Mouse (Mus musculus): ENCODE measurements around the gene Popdc3. TPM values are rescaled to one million over a fixed set of nuclear protein-coding genes. Genes with fewer than 3 reads are reported as not detected.
A peak's percentile ranks its signal among the peaks of the same experiment; 100 is the strongest.
"Not testable (repeated sequence)": the region's sequence is repeated elsewhere in the genome, so short reads cannot be mapped to it uniquely, and the experiment has no call there.

The Popdc3 gene
- polyA plus RNA-seq, 1 experiment from 2014 or later: 1.9 TPM

DNA sequence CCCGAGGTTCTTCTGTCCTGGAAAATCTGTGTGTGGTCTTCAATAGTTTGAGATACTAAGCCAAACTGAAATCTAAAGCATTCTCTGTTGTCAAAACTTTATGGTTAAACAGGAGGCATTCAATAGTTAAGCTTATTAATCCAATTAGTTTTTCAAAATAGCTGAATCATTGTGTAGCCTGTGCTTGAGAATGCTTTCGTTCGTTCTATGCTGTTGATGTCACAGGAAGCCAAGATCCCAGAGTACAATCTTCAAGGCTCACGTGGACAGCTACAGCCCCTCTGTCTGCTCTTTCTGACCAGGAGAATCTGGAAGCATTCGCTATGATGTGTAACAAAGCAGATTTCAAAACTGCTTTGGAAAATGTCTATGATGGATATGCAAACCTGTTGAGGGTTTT lies 112.7 kb downstream of the Popdc3 start:
- no peaks in the 10 kb centered on the region for H3K36me3 ChIP-seq (ENCODE audit: control insufficient read depth, insufficient read depth, low read length)
- no peak overlapping the region for H3K27ac ChIP-seq (ENCODE audit: low read depth, low read length)
- peaks cover 7% of the 10 kb centered on the region for H3K27me3 ChIP-seq (ENCODE audit: control insufficient read depth, insufficient read depth, low read length)
- H3K9me3 ChIP-seq (ENCODE audit: control insufficient read depth, low read length): no peaks in the 10 kb centered on the region
- peaks cover 3% of the 10 kb centered on the region; the same call in 1 of the 2 replicates for H3K4me1 ChIP-seq (ENCODE audit: control insufficient read depth, insufficient read depth, low read length)
- no peak overlapping the region for H3K9ac ChIP-seq (replicated peaks; ENCODE audit: low read depth, low read length)
- 73% methylated on average over 5 of the region's 5 CpGs for WGBS
- H3K4me2 ChIP-seq (ENCODE audit: low read depth, low read length): no peak overlapping the region
- H3K4me3 ChIP-seq (ENCODE audit: low read depth, low read length): no peak overlapping the region
- ATAC-seq (ENCODE audit: low read depth): no peak

DNA sequence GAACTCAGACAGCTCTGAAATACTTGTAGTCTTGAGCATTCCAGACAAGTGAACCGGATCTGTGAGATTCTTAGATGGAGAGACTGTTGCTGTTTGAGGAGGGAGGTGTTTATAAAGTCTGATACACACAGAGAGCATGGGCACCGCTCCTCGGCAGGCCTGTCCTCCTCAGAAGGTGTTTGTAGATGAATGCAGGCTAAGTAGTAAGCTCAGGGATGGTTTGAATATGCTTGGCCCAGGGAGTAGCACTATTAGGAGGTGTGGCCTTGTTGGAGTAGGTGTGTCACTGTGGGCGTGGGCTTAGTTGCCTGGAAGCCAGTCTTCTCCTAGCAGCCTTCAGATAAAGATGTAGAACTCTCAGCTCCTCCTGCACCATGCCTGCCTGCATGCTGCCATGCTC lies 114.3 kb downstream of the Popdc3 start:
- not testable (repeated sequence) for H3K9ac ChIP-seq (replicated peaks; ENCODE audit: low read depth, low read length); H3K4me2 ChIP-seq (ENCODE audit: low read depth, low read length); H3K36me3 ChIP-seq (ENCODE audit: control insufficient read depth, insufficient read depth, low read length); H3K4me3 ChIP-seq (ENCODE audit: low read depth, low read length); H3K9me3 ChIP-seq (ENCODE audit: control insufficient read depth, low read length); H3K27ac ChIP-seq (ENCODE audit: low read depth, low read length); ATAC-seq (ENCODE audit: low read depth); H3K4me1 ChIP-seq (ENCODE audit: control insufficient read depth, insufficient read depth, low read length); H3K27me3 ChIP-seq (ENCODE audit: control insufficient read depth, insufficient read depth, low read length)
- WGBS: 73% methylated on average over 4 of the region's 4 CpGs

DNA sequence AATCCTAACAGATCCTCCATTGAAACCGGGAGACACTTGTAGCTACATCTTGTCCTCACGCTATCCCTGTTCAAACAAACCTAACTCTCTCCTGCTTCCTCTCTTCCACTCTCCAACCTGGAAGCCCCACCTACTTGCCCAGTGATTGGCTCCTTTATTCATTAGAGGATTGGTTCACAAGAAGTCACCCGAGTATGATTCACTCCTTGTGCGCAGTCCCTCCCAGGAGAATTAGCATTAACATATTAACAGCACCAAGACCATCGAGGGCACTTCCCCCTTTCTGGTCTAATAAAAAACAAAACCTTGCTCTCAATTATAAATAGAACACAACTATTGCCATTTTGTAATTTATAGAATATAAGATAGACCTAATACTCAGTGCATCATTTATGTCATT lies 117.2 kb downstream of the Popdc3 start:
- Histone ChIP-seq H3K4me3 (ENCODE audit: low read depth, low read length) (no peak overlapping the region), H3K9me3 (ENCODE audit: control insufficient read depth, low read length) (no peaks in the 10 kb centered on the region), H3K9ac (replicated peaks; ENCODE audit: low read depth, low read length) (no peak overlapping the region), H3K4me1 (ENCODE audit: control insufficient read depth, insufficient read depth, low read length) (no peaks in the 10 kb centered on the region), H3K4me2 (ENCODE audit: low read depth, low read length) (no peak overlapping the region), H3K27ac (ENCODE audit: low read depth, low read length) (no peak overlapping the region), H3K36me3 (ENCODE audit: control insufficient read depth, insufficient read depth, low read length) (no peaks in the 10 kb centered on the region), H3K27me3 (ENCODE audit: control insufficient read depth, insufficient read depth, low read length) (no peaks in the 10 kb centered on the region; the same call in 1 of the 2 replicates)
- 75% methylated on average over 5 of the region's 5 CpGs for WGBS
- no peak for ATAC-seq (ENCODE audit: low read depth)

DNA sequence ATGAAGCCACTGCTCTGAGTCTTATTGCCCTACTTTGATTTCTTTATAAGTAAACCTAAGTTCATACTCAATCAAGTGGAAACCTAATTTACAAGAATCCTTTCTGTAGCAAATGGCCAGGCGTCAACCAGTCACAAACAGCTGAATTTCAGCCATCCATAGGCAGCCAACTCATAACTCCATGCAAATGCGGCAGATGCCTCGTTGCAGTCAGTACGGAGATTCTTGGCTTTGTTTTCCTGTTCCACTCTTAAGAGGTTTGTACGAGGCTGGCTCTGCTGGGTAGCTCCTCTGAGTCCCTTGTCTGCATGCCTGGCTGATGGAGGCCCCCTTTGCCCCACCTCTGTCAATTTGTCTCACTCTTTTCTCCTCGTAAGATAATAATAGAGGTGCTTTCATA lies 120.6 kb downstream of the Popdc3 start:
- WGBS: 72% methylated on average over 6 of the region's 6 CpGs
- Histone ChIP-seq H3K4me3 (ENCODE audit: low read depth, low read length) (no peak overlapping the region), H3K4me2 (ENCODE audit: low read depth, low read length) (no peak overlapping the region), H3K36me3 (ENCODE audit: control insufficient read depth, insufficient read depth, low read length) (no peaks in the 10 kb centered on the region), H3K27me3 (ENCODE audit: control insufficient read depth, insufficient read depth, low read length) (no peaks in the 10 kb centered on the region), H3K4me1 (ENCODE audit: control insufficient read depth, insufficient read depth, low read length) (no peaks in the 10 kb centered on the region), H3K9ac (replicated peaks; ENCODE audit: low read depth, low read length) (no peak overlapping the region), H3K9me3 (ENCODE audit: control insufficient read depth, low read length) (no peaks in the 10 kb centered on the region), H3K27ac (ENCODE audit: low read depth, low read length) (no peak overlapping the region)
- ATAC-seq (ENCODE audit: low read depth): no peak

DNA sequence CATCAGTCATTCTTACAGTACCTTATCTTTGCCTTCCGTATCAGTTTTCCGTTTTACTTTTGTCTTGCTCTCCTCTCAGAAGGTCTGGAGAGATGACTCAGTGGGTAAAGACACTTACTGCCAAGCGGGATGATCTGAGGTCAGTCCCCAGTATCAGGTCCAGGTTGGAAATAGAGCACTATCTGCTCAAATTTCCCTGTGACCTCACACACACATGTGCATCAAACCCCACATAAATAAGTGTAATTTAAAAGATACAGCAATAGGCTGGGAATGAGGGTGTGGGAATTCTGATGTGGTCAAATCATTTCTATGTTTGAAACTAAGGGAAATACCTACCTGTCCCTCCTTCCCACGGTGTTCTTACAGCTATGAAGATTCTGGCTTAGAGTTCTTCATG lies 121.6 kb downstream of the Popdc3 start:
- Histone ChIP-seq H3K36me3 (ENCODE audit: control insufficient read depth, insufficient read depth, low read length) (no peaks in the 10 kb centered on the region), H3K27me3 (ENCODE audit: control insufficient read depth, insufficient read depth, low read length) (no peaks in the 10 kb centered on the region), H3K4me1 (ENCODE audit: control insufficient read depth, insufficient read depth, low read length) (no peaks in the 10 kb centered on the region), H3K9ac (replicated peaks; ENCODE audit: low read depth, low read length) (no peak overlapping the region), H3K4me3 (ENCODE audit: low read depth, low read length) (no peak overlapping the region), H3K27ac (ENCODE audit: low read depth, low read length) (no peak overlapping the region), H3K4me2 (ENCODE audit: low read depth, low read length) (no peak overlapping the region), H3K9me3 (ENCODE audit: control insufficient read depth, low read length) (no peaks in the 10 kb centered on the region)
- WGBS: 91% methylated on average over 4 of the region's 4 CpGs
- no peak for ATAC-seq (ENCODE audit: low read depth)

DNA sequence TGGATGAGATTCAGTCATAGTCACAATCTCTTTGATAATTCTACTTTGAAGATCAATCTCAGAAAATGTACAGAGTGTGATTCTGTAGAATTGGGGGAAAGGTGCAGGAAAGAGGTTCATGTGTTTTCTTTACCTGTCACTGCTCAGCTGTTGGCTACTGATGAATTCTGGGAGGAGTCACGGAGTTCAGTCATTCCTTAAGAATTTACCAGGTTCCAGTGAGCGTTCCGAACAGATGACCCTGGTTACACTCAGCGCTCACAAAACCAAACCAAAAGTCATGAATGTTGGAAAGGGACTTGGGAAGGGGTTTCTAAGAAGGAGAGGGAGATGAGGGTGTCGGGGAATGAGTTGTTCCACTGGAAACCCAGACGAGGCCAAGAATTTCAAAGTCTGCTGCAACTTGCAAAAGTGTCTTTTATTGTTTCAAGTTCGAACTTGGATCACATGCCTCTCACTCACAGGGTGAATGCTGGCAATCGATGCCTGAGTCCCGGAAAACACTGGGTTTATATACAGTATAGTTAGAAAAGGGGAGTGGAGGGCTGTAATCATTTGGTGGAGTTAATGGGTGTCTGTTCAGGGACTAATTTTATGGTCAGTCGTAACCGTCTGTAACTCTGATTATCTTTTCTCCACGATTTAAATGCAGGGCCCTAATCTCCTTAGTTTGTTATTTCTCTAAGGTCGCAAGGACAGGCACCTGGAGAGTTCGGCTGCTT lies 125.6 kb downstream of the Popdc3 start:
- 0 out of 2 replicates have a peak, but pooled peaks have one; percentile 21 for ATAC-seq (ENCODE audit: low read depth)
- Histone ChIP-seq H3K4me3 (ENCODE audit: low read depth, low read length) (no peak overlapping the region), H3K27ac (ENCODE audit: low read depth, low read length) (no peak overlapping the region), H3K9me3 (ENCODE audit: control insufficient read depth, low read length) (no peaks in the 10 kb centered on the region), H3K27me3 (ENCODE audit: control insufficient read depth, insufficient read depth, low read length) (no peaks in the 10 kb centered on the region), H3K4me1 (ENCODE audit: control insufficient read depth, insufficient read depth, low read length) (no peaks in the 10 kb centered on the region), H3K4me2 (ENCODE audit: low read depth, low read length) (no peak overlapping the region), H3K9ac (replicated peaks; ENCODE audit: low read depth, low read length) (no peak overlapping the region), H3K36me3 (ENCODE audit: control insufficient read depth, insufficient read depth, low read length) (no peaks in the 10 kb centered on the region)
- WGBS: 33% methylated on average over 14 of the region's 14 CpGs

DNA sequence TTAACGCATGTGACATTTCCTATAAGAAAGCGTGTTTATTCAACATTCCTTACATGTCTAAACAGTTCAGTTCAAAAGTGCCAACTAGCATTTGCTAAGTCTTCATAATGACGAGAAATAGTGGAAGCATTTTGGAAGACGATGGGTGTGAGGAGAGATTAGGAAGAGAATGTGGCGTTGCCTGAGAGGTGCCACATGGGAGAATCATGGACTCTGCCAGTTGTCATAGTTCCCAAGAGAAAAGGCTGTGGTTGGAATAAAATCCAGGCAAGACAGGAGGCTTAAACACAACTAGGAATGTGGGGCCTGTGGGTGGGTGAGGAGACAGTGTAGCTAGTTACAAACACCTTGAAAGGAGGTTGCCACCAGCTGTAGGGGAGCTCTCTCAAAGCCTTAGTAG lies 127.3 kb downstream of the Popdc3 start:
- no peak for ATAC-seq (ENCODE audit: low read depth)
- no peaks in the 10 kb centered on the region for H3K4me1 ChIP-seq (ENCODE audit: control insufficient read depth, insufficient read depth, low read length)

DNA sequence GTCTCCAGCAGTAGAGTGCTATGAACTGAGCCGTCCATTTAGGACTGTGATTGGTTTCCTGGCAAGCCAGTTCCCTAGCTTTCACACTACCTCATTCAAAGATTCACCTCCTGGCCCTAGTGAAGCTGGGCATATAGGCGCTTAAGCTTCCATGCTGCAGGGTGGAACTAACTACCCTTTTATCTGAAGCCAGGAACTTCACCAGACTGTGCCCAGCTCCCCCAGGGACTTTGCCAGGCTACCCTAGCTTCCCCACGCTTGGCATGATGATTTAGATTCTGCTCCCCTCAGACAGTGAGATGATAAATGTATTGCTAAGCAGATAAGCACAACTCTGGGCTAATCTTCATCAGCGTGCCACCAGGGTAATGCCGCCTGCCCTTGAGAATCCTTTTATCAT lies 133.2 kb downstream of the Popdc3 start:
- WGBS: 65% methylated on average over 5 of the region's 5 CpGs
- ATAC-seq (ENCODE audit: low read depth): 0 out of 2 replicates have a peak, but pooled peaks have one; percentile 15

More for the DNA sequence above, 127.3 kb downstream of the Popdc3 start:
- 86% methylated on average over 5 of the region's 5 CpGs for WGBS
- H3K9ac ChIP-seq (replicated peaks; ENCODE audit: low read depth, low read length): no peak overlapping the region
- H3K9me3 ChIP-seq (ENCODE audit: control insufficient read depth, low read length): no peaks in the 10 kb centered on the region
- H3K4me2 ChIP-seq (ENCODE audit: low read depth, low read length): no peak overlapping the region
- no peak overlapping the region for H3K27ac ChIP-seq (ENCODE audit: low read depth, low read length)
- no peaks in the 10 kb centered on the region for H3K27me3 ChIP-seq (ENCODE audit: control insufficient read depth, insufficient read depth, low read length)
- no peak overlapping the region for H3K4me3 ChIP-seq (ENCODE audit: low read depth, low read length)
- H3K36me3 ChIP-seq (ENCODE audit: control insufficient read depth, insufficient read depth, low read length): no peaks in the 10 kb centered on the region

DNA sequence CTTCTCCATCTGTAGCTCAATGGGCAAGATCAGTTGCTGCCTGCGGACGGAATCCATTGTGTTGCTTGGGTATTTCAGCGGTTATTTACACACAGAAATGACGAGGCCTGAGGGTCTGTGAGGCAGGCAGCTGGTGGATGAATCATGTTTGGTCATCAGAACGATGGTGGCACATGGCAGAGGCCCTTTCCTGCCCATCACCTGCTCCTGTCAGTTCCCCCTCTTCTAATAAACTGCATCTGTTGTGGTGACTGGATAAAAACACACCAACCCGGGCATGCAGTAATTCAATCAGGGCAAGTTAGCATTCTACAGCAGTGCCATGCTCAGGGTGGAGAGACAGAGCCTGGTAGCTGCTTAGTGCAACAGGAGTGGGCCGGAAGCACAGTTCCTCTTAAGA lies 133.7 kb downstream of the Popdc3 start:
- peak; percentile 62 for ATAC-seq (ENCODE audit: low read depth)
- WGBS: 45% methylated on average over 7 of the region's 7 CpGs

More for the DNA sequence above, 133.2 kb downstream of the Popdc3 start:
- Histone ChIP-seq H3K4me3 (ENCODE audit: low read depth, low read length) (no peak overlapping the region), H3K27ac (ENCODE audit: low read depth, low read length) (no peak overlapping the region), H3K36me3 (ENCODE audit: control insufficient read depth, insufficient read depth, low read length) (no peaks in the 10 kb centered on the region), H3K27me3 (ENCODE audit: control insufficient read depth, insufficient read depth, low read length) (no peaks in the 10 kb centered on the region), H3K4me1 (ENCODE audit: control insufficient read depth, insufficient read depth, low read length) (0 out of 2 replicates have a peak, but pooled peaks cover 2% of the 10 kb centered on the region), H3K9me3 (ENCODE audit: control insufficient read depth, low read length) (no peaks in the 10 kb centered on the region), H3K9ac (replicated peaks; ENCODE audit: low read depth, low read length) (no peak overlapping the region), H3K4me2 (ENCODE audit: low read depth, low read length) (no peak overlapping the region)

More for the DNA sequence above, 133.7 kb downstream of the Popdc3 start:
- no peak overlapping the region for H3K9ac ChIP-seq (replicated peaks; ENCODE audit: low read depth, low read length)
- H3K27ac ChIP-seq (ENCODE audit: low read depth, low read length): no peak overlapping the region
- H3K9me3 ChIP-seq (ENCODE audit: control insufficient read depth, low read length): no peaks in the 10 kb centered on the region
- no peaks in the 10 kb centered on the region for H3K36me3 ChIP-seq (ENCODE audit: control insufficient read depth, insufficient read depth, low read length)
- 0 out of 2 replicates have a peak, but pooled peaks cover 2% of the 10 kb centered on the region for H3K4me1 ChIP-seq (ENCODE audit: control insufficient read depth, insufficient read depth, low read length)
- H3K4me3 ChIP-seq (ENCODE audit: low read depth, low read length): no peak overlapping the region
- H3K4me2 ChIP-seq (ENCODE audit: low read depth, low read length): no peak overlapping the region
- H3K27me3 ChIP-seq (ENCODE audit: control insufficient read depth, insufficient read depth, low read length): no peaks in the 10 kb centered on the region

Data from neural tube, embryonic 14.5 days (tissue).